Mouse (Mus musculus) hindbrain, embryonic 10.5 days (tissue): ENCODE results near the gene Knl1. TPM values are rescaled to one million over a fixed set of nuclear protein-coding genes. Genes with fewer than 3 reads are reported as not detected.

ENCODE experiments used
- DNase-seq: peaks from one replicate; pipeline ENCODE4 v3.0.0-alpha.2; 2017; ENCODE audit warnings: low spot score
- H3K27ac ChIP-seq: fragments of 300-500 bp; sonication (generic); 2 replicates; pipeline ENCODE4 v1.5.1; 2016; ENCODE audit warnings: mild to moderate bottlenecking, moderate library complexity
- H3K27me3 ChIP-seq: fragments of 300-500 bp; sonication (generic); 2 replicates; pipeline ENCODE4 v1.6.1; 2016; ENCODE audit warnings: mild to moderate bottlenecking; ENCODE audit not compliant: poor library complexity, insufficient read depth, severe bottlenecking
- H3K36me3 ChIP-seq: fragments of 300-500 bp; sonication (generic); 2 replicates; pipeline ENCODE4 v1.6.1; 2016; ENCODE audit warnings: mild to moderate bottlenecking, moderate library complexity
- H3K4me1 ChIP-seq: fragments of 300-500 bp; sonication (generic); replicated peaks from 2 replicates; pipeline ENCODE4 v1.6.1; 2016; ENCODE audit warnings: mild to moderate bottlenecking
- H3K4me3 ChIP-seq: fragments of 300-500 bp; sonication (generic); 2 replicates; pipeline ENCODE4 v1.5.1; 2016; ENCODE audit warnings: mild to moderate bottlenecking, moderate library complexity
- H3K9me3 ChIP-seq: fragments of 300-500 bp; sonication (generic); 2 replicates; pipeline ENCODE4 v1.6.1; 2016; ENCODE audit warnings: mild to moderate bottlenecking, moderate library complexity
- whole genome bisulfite sequencing: fragments of 180-500 bp; shearing (Covaris S2); methylation state at CpG from one replicate; pipeline ENCODE4 v1.1.7; 2016; 5-methylcytosine and 5-hydroxymethylcytosine counted together
- polyA plus RNA-seq: library from polyadenylated mRNA; unstranded; fragments of >200 nt; fragmentation: Nextera tagmentation; extraction: Ambion mirVana; gene quantifications from 2 replicates; pipeline ENCODE4 v1.2.1, GENCODE M21; 2016

The Knl1 gene
- polyA plus RNA-seq, 1 experiment from 2014 or later: 39.9 TPM

- peaks cover 56% of the 10 kb centered on the region for H3K36me3 ChIP-seq
- 96% methylated on average over 2 of the region's 2 CpGs for WGBS
Measured at GRCm38 (mm10) chr2:119060139-119060538, 13.2 kb downstream of the Knl1 start.

GRCm38 (mm10) chr2:119072397-119072796 is 25.5 kb downstream of the Knl1 start:
- H3K27ac ChIP-seq: no peak overlapping the region

More at GRCm38 (mm10) chr2:119060139-119060538, 13.2 kb downstream of the Knl1 start:
- H3K9me3 ChIP-seq: no peaks in the 10 kb centered on the region
- no peak overlapping the region for H3K27ac ChIP-seq
- H3K4me3 ChIP-seq: no peak overlapping the region
- H3K4me1 ChIP-seq: no peaks in the 10 kb centered on the region
- DNase-seq: no peak
- no peaks in the 10 kb centered on the region for H3K27me3 ChIP-seq

GRCm38 (mm10) chr2:119086156-119086555 is 39.2 kb downstream of the Knl1 start:
- H3K36me3 ChIP-seq: peaks cover 86% of the 10 kb centered on the region
- H3K27me3 ChIP-seq: no peaks in the 10 kb centered on the region
- H3K4me1 ChIP-seq: no peaks in the 10 kb centered on the region
- no peak overlapping the region for H3K4me3 ChIP-seq
- H3K9me3 ChIP-seq: no peaks in the 10 kb centered on the region
- no peak overlapping the region for H3K27ac ChIP-seq
- 92% methylated on average over 2 of the region's 2 CpGs for WGBS
- no peak for DNase-seq

More at GRCm38 (mm10) chr2:119072397-119072796, 25.5 kb downstream of the Knl1 start:
- Histone ChIP-seq H3K9me3 (no peaks in the 10 kb centered on the region), H3K4me1 (no peaks in the 10 kb centered on the region), H3K4me3 (no peak overlapping the region), H3K27me3 (no peaks in the 10 kb centered on the region), H3K36me3 (peaks cover 59% of the 10 kb centered on the region)
- no peak for DNase-seq
- WGBS: 96% methylated on average over 4 of the region's 4 CpGs

- Histone ChIP-seq H3K9me3 (no peaks in the 10 kb centered on the region), H3K27me3 (no peaks in the 10 kb centered on the region), H3K4me1 (no peaks in the 10 kb centered on the region), H3K27ac (no peak overlapping the region), H3K4me3 (no peak overlapping the region), H3K36me3 (peaks cover 76% of the 10 kb centered on the region)
- DNase-seq: no peak
Measured at GRCm38 (mm10) chr2:119101552-119101951, 54.6 kb downstream of the Knl1 start.

- Histone ChIP-seq H3K4me3 (no peak overlapping the region), H3K27ac (no peak overlapping the region), H3K27me3 (no peaks in the 10 kb centered on the region), H3K9me3 (no peaks in the 10 kb centered on the region), H3K36me3 (peaks cover 64% of the 10 kb centered on the region), H3K4me1 (peaks cover under 1% of the 10 kb centered on the region; the same call in 1 of the 2 replicates)
- no peak for DNase-seq
- 79% methylated on average over 5 of the region's 5 CpGs for WGBS
Measured at GRCm38 (mm10) chr2:119106583-119106982, 59.7 kb downstream of the Knl1 start.

- Histone ChIP-seq H3K4me1 (peaks cover 13% of the 10 kb centered on the region), H3K27me3 (no peaks in the 10 kb centered on the region), H3K27ac (no peak overlapping the region), H3K4me3 (no peak overlapping the region), H3K36me3 (peaks cover 44% of the 10 kb centered on the region), H3K9me3 (no peaks in the 10 kb centered on the region)
- 66% methylated on average over 4 of the region's 4 CpGs for WGBS
- DNase-seq: peak; percentile 31
Measured at GRCm38 (mm10) chr2:119108554-119108953, 61.6 kb downstream of the Knl1 start.

- Histone ChIP-seq H3K4me1 (peaks cover 19% of the 10 kb centered on the region), H3K36me3 (peaks cover 29% of the 10 kb centered on the region), H3K4me3 (no peak overlapping the region), H3K9me3 (no peaks in the 10 kb centered on the region), H3K27ac (no peak overlapping the region), H3K27me3 (no peaks in the 10 kb centered on the region)
- WGBS: 91% methylated on average over 3 of the region's 3 CpGs
- no peak for DNase-seq
Measured at GRCm38 (mm10) chr2:119111060-119111459, 64.1 kb downstream of the Knl1 start.

- Histone ChIP-seq H3K4me1 (peaks cover 19% of the 10 kb centered on the region), H3K9me3 (no peaks in the 10 kb centered on the region), H3K4me3 (peak within 1 kb of the TSS; percentile 79), H3K36me3 (peaks cover 35% of the 10 kb centered on the region), H3K27me3 (no peaks in the 10 kb centered on the region), H3K27ac (peak within 1 kb of the TSS; percentile 92)
- DNase-seq: peak; percentile 89
- WGBS: under 1% methylated on average over 51 of the region's 51 CpGs
Measured at GRCm38 (mm10) chr2:119112438-119113112, 65.7 kb downstream of the Knl1 start, which contains the start of gene Rad51. TSS of gene Rad51 (plus strand) at chr2:119112793.

- DNase-seq: no peak
- no peaks in the 10 kb centered on the region for H3K27me3 ChIP-seq
- peaks cover 19% of the 10 kb centered on the region for H3K4me1 ChIP-seq
- H3K4me3 ChIP-seq: peak overlapping the region; percentile 79
- 17% methylated on average over 20 of the region's 20 CpGs for WGBS
- H3K9me3 ChIP-seq: no peaks in the 10 kb centered on the region
- peak overlapping the region; percentile 92 for H3K27ac ChIP-seq
- H3K36me3 ChIP-seq: peaks cover 36% of the 10 kb centered on the region
Measured at GRCm38 (mm10) chr2:119113121-119113925, 66.4 kb downstream of the Knl1 start.

- Histone ChIP-seq H3K36me3 (peaks cover 100% of the 10 kb centered on the region), H3K9me3 (no peaks in the 10 kb centered on the region), H3K4me3 (no peak overlapping the region), H3K4me1 (no peaks in the 10 kb centered on the region), H3K27ac (no peak overlapping the region), H3K27me3 (no peaks in the 10 kb centered on the region)
- no peak for DNase-seq
- WGBS: 86% methylated on average over 5 of the region's 5 CpGs
Measured at GRCm38 (mm10) chr2:119136346-119136898, 89.5 kb downstream of the Knl1 start.

- no peaks in the 10 kb centered on the region for H3K4me1 ChIP-seq
- H3K27ac ChIP-seq: no peak overlapping the region
- DNase-seq: no peak
- H3K36me3 ChIP-seq: peaks cover 98% of the 10 kb centered on the region
- no peaks in the 10 kb centered on the region for H3K27me3 ChIP-seq
- peaks cover 4% of the 10 kb centered on the region; the same call in 1 of the 2 replicates for H3K9me3 ChIP-seq
- H3K4me3 ChIP-seq: no peak overlapping the region
- WGBS: 87% methylated on average over 2 of the region's 2 CpGs
Measured at GRCm38 (mm10) chr2:119145199-119145598, 98.3 kb downstream of the Knl1 start.

GRCm38 (mm10) chr2:119146435-119146834 is 99.5 kb downstream of the Knl1 start:
- H3K36me3 ChIP-seq: peaks cover 98% of the 10 kb centered on the region
- 90% methylated on average over 6 of the region's 6 CpGs for WGBS
- no peak overlapping the region for H3K4me3 ChIP-seq
- no peaks in the 10 kb centered on the region for H3K4me1 ChIP-seq
- DNase-seq: no peak
- H3K27ac ChIP-seq: no peak overlapping the region
- no peaks in the 10 kb centered on the region for H3K27me3 ChIP-seq
- H3K9me3 ChIP-seq: peaks cover 4% of the 10 kb centered on the region; the same call in 1 of the 2 replicates
